Mouse (Mus musculus) midbrain, embryonic 16.5 days (tissue): Measurements from ENCODE around the gene Pde4dip. TPM values are rescaled to one million over a fixed set of nuclear protein-coding genes. Genes with fewer than 3 reads are reported as not detected.

Experiments
- ATAC-seq: fragments of 200-750 bp; cut with Nextera tagmentation; 2 replicates; pipeline ENCODE4 v1.8.0; 2017; ENCODE audit warnings: moderate TSS enrichment
- H3K27ac ChIP-seq: fragments of 300-500 bp; sonication (generic); 2 replicates; pipeline ENCODE4 v1.5.1; 2014; ENCODE audit warnings: mild to moderate bottlenecking, low read length, mixed read lengths
- H3K27me3 ChIP-seq: fragments of 300-500 bp; sonication (generic); 2 replicates; pipeline ENCODE4 v1.6.1; 2014; ENCODE audit warnings: low read depth, low read length, mixed read lengths; ENCODE audit not compliant: control insufficient read depth, insufficient read depth
- H3K36me3 ChIP-seq: fragments of 300-500 bp; sonication (generic); 2 replicates; pipeline ENCODE4 v1.6.1; 2014; ENCODE audit warnings: mild to moderate bottlenecking, low read length, moderate library complexity, mixed read lengths; ENCODE audit not compliant: control insufficient read depth, insufficient read depth
- H3K4me1 ChIP-seq: fragments of 300-500 bp; sonication (generic); 2 replicates; pipeline ENCODE4 v1.6.1; 2014; ENCODE audit warnings: mild to moderate bottlenecking, low read length, mixed read lengths; ENCODE audit not compliant: control insufficient read depth, insufficient read depth
- H3K4me2 ChIP-seq: fragments of 300-500 bp; sonication (generic); 2 replicates; pipeline ENCODE4 v1.6.1; 2014; ENCODE audit warnings: mild to moderate bottlenecking, low read length, mixed read lengths
- H3K4me3 ChIP-seq: fragments of 300-500 bp; sonication (generic); 2 replicates; pipeline ENCODE4 v1.5.1; 2014; ENCODE audit warnings: low read depth, mild to moderate bottlenecking, low read length, moderate library complexity, mixed read lengths
- H3K9ac ChIP-seq: fragments of 300-500 bp; sonication (generic); 2 replicates; pipeline ENCODE4 v1.6.1; 2014; ENCODE audit warnings: low read depth, low read length, mixed read lengths
- H3K9me3 ChIP-seq: fragments of 300-500 bp; sonication (generic); replicated peaks from 2 replicates; pipeline ENCODE4 v1.6.1; 2014; ENCODE audit warnings: mild to moderate bottlenecking, low read length, mixed read lengths; ENCODE audit not compliant: control insufficient read depth, poor library complexity, severe bottlenecking
- WGBS: fragments of 180-500 bp; shearing (Covaris S2); extraction: QIAGEN DNeasy Blood & Tissue Kit; methylation state at CpG from one replicate; pipeline ENCODE4 v1.1.7; 2014; 5-methylcytosine and 5-hydroxymethylcytosine counted together
- polyA plus RNA-seq: library from polyadenylated mRNA; unstranded; fragments of >200 nt; fragmentation: Nextera tagmentation; extraction: Ambion mirVana; gene quantifications from 2 replicates; pipeline ENCODE4 v1.2.1, GENCODE M21; 2015

The Pde4dip gene
- polyA plus RNA-seq, 1 experiment from 2014 or later: 67.5 TPM

- Histone ChIP-seq H3K27ac (no peak overlapping the region), H3K9me3 (no peaks in the 10 kb centered on the region), H3K4me2 (no peak overlapping the region), H3K4me1 (peaks cover 8% of the 10 kb centered on the region), H3K27me3 (0 out of 2 replicates have a peak, but pooled peaks cover 2% of the 10 kb centered on the region), H3K9ac (no peak overlapping the region), H3K4me3 (no peak overlapping the region), H3K36me3 (no peaks in the 10 kb centered on the region)
- ATAC-seq: no peak
- WGBS: 82% methylated on average over 7 of the region's 7 CpGs
Measured at GRCm38 (mm10) chr3:97931310-97931885, 42.9 kb upstream of the Pde4dip start.

- no peak for ATAC-seq
- Histone ChIP-seq H3K4me3 (no peak overlapping the region), H3K4me1 (peaks cover 8% of the 10 kb centered on the region), H3K9ac (no peak overlapping the region), H3K4me2 (no peak overlapping the region), H3K9me3 (no peaks in the 10 kb centered on the region), H3K27me3 (0 out of 2 replicates have a peak, but pooled peaks cover 2% of the 10 kb centered on the region), H3K27ac (no peak overlapping the region), H3K36me3 (no peaks in the 10 kb centered on the region)
- 83% methylated on average over 8 of the region's 8 CpGs for WGBS
Measured at GRCm38 (mm10) chr3:97930787-97931158, 42.3 kb upstream of the Pde4dip start.

- H3K9ac ChIP-seq: no peak overlapping the region
- 0 out of 2 replicates have a peak, but pooled peaks cover 2% of the 10 kb centered on the region for H3K27me3 ChIP-seq
- H3K4me1 ChIP-seq: peaks cover 8% of the 10 kb centered on the region
- no peak overlapping the region for H3K27ac ChIP-seq
- no peak overlapping the region for H3K4me3 ChIP-seq
- no peak for ATAC-seq
- 70% methylated on average over 12 of the region's 12 CpGs for WGBS
- H3K36me3 ChIP-seq: no peaks in the 10 kb centered on the region
- no peaks in the 10 kb centered on the region for H3K9me3 ChIP-seq
- H3K4me2 ChIP-seq: no peak overlapping the region
Measured at GRCm38 (mm10) chr3:97930141-97930786, 41.8 kb upstream of the Pde4dip start.

GRCm38 (mm10) chr3:97928968-97929858 lies 40.7 kb upstream of the Pde4dip start:
- Histone ChIP-seq H3K9ac (no peak overlapping the region), H3K36me3 (no peaks in the 10 kb centered on the region), H3K9me3 (no peaks in the 10 kb centered on the region), H3K4me1 (peaks cover 8% of the 10 kb centered on the region), H3K4me3 (no peak overlapping the region), H3K27ac (no peak overlapping the region), H3K27me3 (0 out of 2 replicates have a peak, but pooled peaks cover 2% of the 10 kb centered on the region), H3K4me2 (no peak overlapping the region)
- WGBS: 58% methylated on average over 9 of the region's 9 CpGs
- peak; percentile 82 for ATAC-seq

GRCm38 (mm10) chr3:97927322-97927721 lies 38.8 kb upstream of the Pde4dip start:
- Histone ChIP-seq H3K9ac (no peak overlapping the region), H3K4me3 (no peak overlapping the region), H3K9me3 (no peaks in the 10 kb centered on the region), H3K4me2 (no peak overlapping the region), H3K27ac (no peak overlapping the region), H3K27me3 (no peaks in the 10 kb centered on the region), H3K36me3 (peaks cover 3% of the 10 kb centered on the region; the same call in 1 of the 2 replicates), H3K4me1 (peaks cover 7% of the 10 kb centered on the region)
- no peak for ATAC-seq
- WGBS: 84% methylated on average over 4 of the region's 4 CpGs

- Histone ChIP-seq H3K4me1 (no peaks in the 10 kb centered on the region), H3K36me3 (peaks cover 7% of the 10 kb centered on the region), H3K4me3 (no peak overlapping the region), H3K9ac (no peak overlapping the region), H3K4me2 (no peak overlapping the region), H3K27me3 (no peaks in the 10 kb centered on the region), H3K9me3 (no peaks in the 10 kb centered on the region), H3K27ac (no peak overlapping the region)
- 95% methylated on average over 2 of the region's 2 CpGs for WGBS
- no peak for ATAC-seq
Measured at GRCm38 (mm10) chr3:97925246-97925645, 36.7 kb upstream of the Pde4dip start.

- Histone ChIP-seq H3K4me1 (no peaks in the 10 kb centered on the region), H3K9me3 (no peaks in the 10 kb centered on the region), H3K36me3 (peaks cover 14% of the 10 kb centered on the region), H3K9ac (no peak overlapping the region), H3K4me2 (no peak overlapping the region), H3K27ac (no peak overlapping the region), H3K4me3 (no peak overlapping the region), H3K27me3 (no peaks in the 10 kb centered on the region)
- no peak for ATAC-seq
- 97% methylated on average over 10 of the region's 10 CpGs for WGBS
Measured at GRCm38 (mm10) chr3:97918885-97919550, 30.5 kb upstream of the Pde4dip start.

- H3K27me3 ChIP-seq: no peaks in the 10 kb centered on the region
- H3K4me3 ChIP-seq: no peak overlapping the region
- no peak overlapping the region for H3K4me2 ChIP-seq
- peaks cover 6% of the 10 kb centered on the region for H3K36me3 ChIP-seq
- WGBS: 79% methylated on average over 4 of the region's 4 CpGs
- no peaks in the 10 kb centered on the region for H3K9me3 ChIP-seq
- no peaks in the 10 kb centered on the region for H3K4me1 ChIP-seq
- no peak for ATAC-seq
- no peak overlapping the region for H3K27ac ChIP-seq
- no peak overlapping the region for H3K9ac ChIP-seq
Measured at GRCm38 (mm10) chr3:97915081-97915480, 26.6 kb upstream of the Pde4dip start.
